Mouse (Mus musculus) testis, adult 2 months (tissue): ENCODE results near the gene BC049352. TPM values are rescaled to one million over a fixed set of nuclear protein-coding genes. Genes with fewer than 3 reads are reported as not detected.

ENCODE experiments used
- H3K27ac ChIP-seq: fragments of 200-500 bp; 2 replicates; pipeline ENCODE4 v1.5.1; 2012; ENCODE audit warnings: low read depth, low read length; ENCODE audit not compliant: control insufficient read depth, insufficient read depth
- H3K27me3 ChIP-seq: fragments of 200-500 bp; 2 replicates; pipeline ENCODE4 v1.6.1; 2012; ENCODE audit warnings: mild to moderate bottlenecking, low read length, moderate library complexity; ENCODE audit not compliant: control insufficient read depth, insufficient read depth
- H3K36me3 ChIP-seq: fragments of 200-500 bp; 2 replicates; pipeline ENCODE4 v1.6.1; 2012; ENCODE audit warnings: mild to moderate bottlenecking, low read length; ENCODE audit not compliant: control insufficient read depth, insufficient read depth
- H3K4me1 ChIP-seq: fragments of 200-500 bp; 2 replicates; pipeline ENCODE4 v1.6.1; 2012; ENCODE audit warnings: low read length; ENCODE audit not compliant: control insufficient read depth, insufficient read depth
- H3K4me3 ChIP-seq: fragments of 200-500 bp; 2 replicates; pipeline ENCODE4 v1.5.1; 2012; ENCODE audit warnings: low read depth, mild to moderate bottlenecking, low read length, moderate library complexity, mixed read lengths; ENCODE audit not compliant: control insufficient read depth
- CTCF ChIP-seq: fragments of 200-500 bp; IDR thresholded peaks from 2 replicates; pipeline ENCODE4 v1.5.1; 2012; ENCODE audit warnings: low read depth, mild to moderate bottlenecking, inconsistent platforms, low read length, moderate library complexity; ENCODE audit not compliant: control insufficient read depth, insufficient read depth, insufficient replicate concordance
- POLR2A ChIP-seq: fragments of 200-500 bp; IDR thresholded peaks from 2 replicates; pipeline ENCODE4 v1.6.1; 2012; ENCODE audit warnings: low read depth, mild to moderate bottlenecking, inconsistent platforms, low read length, moderate library complexity; ENCODE audit not compliant: control insufficient read depth
- polyA plus RNA-seq: library from polyadenylated mRNA; depleted of rRNA; stranded (reverse); fragments of >200 nt; gene quantifications from 2 replicates; pipeline ENCODE4 v1.2.3, GENCODE M21; 2012

The BC049352 gene
- polyA plus RNA-seq, 1 experiment = 0.38 TPM

DNA sequence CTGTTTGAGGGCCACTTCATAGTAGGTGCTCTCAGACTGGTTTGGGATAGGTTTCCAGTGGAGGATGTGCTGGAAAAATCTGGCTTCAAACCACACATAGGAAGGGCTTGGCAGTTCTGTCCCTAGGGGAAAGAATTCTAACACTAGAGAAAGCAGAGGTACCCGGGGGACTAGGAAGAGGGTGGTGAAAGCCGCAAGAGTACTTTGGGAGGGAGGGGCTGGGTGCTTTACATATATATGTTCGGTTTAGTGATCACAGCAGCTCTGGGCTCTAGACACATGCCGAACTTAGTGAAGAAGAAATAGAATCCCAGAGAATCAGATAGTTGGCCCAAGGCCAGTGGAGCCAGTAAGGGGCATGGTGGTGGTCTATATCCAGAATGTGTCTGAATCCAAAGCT is 85.3 kb downstream of the BC049352 start:
- H3K4me1 ChIP-seq = peaks cover 5% of the 10 kb centered on the region
- H3K4me3 ChIP-seq = no peak overlapping the region
- H3K27ac ChIP-seq = no peak overlapping the region
- H3K36me3 ChIP-seq = no peaks in the 10 kb centered on the region
- no peaks in the 10 kb centered on the region for H3K27me3 ChIP-seq
- TF ChIP-seq CTCF (no peak), POLR2A (no peak)

GRCm38 (mm10) chr9:45268079-45268478 is 86.3 kb downstream of the BC049352 start:
- Histone ChIP-seq H3K4me3 (no peak overlapping the region), H3K27me3 (no peaks in the 10 kb centered on the region)
- TF ChIP-seq POLR2A = no peak

DNA sequence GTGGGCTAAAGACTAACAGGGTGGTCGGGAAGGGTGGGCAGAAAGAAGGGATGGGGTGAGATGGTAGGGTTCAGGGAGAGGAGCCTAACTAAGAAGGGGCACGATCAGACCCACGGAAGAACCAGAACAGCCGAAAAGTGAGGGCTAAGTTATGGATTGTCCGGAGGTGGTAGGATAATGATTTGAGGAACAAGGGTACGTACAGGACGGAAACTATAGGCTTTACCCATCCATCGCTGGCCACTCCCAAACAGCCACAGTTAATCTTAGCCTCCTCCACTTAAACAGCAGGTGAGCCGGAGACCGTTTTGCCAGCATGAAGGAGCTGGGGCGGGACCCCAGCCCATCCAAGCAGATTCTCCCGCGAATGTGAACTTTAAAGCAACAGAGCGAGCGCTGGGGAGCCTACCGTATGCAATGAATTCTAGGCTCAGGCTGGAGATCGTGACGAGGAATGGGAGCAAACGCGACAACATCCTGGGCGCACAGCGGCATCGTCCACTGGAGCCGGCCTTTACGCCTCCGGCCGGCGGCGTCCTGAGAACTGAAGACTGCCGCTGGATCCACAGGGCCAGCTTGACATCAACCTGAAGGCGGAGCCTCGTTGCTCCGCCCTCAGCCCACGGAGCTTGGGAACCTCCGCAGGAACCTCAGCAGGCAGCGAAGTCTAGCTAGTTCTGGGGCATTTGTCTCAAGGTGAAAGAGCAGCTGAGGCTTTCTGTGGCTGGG is 87.0 kb downstream of the BC049352 start, which contains the start of gene Il10ra:
Gene Il10ra (minus strand): TSS at position 553 of the 729 bp plus-strand sequence.
- H3K36me3 ChIP-seq = no peaks in the 10 kb centered on the region
- no peaks in the 10 kb centered on the region for H3K27me3 ChIP-seq
- no peak within 1 kb of the TSS for H3K27ac ChIP-seq
- H3K4me3 ChIP-seq = peak within 1 kb of the TSS; percentile 60
- TF ChIP-seq POLR2A (peak; percentile 47), CTCF (no peak)
- H3K4me1 ChIP-seq = peaks cover 5% of the 10 kb centered on the region

More at GRCm38 (mm10) chr9:45268079-45268478, 86.3 kb downstream of the BC049352 start:
- H3K36me3 ChIP-seq = no peaks in the 10 kb centered on the region
- H3K4me1 ChIP-seq = peaks cover 5% of the 10 kb centered on the region
- no peak overlapping the region for H3K27ac ChIP-seq

- Histone ChIP-seq H3K4me3 (no peak overlapping the region), H3K27me3 (no peaks in the 10 kb centered on the region), H3K4me1 (peaks cover 5% of the 10 kb centered on the region), H3K27ac (no peak overlapping the region), H3K36me3 (no peaks in the 10 kb centered on the region)
- TF ChIP-seq POLR2A = no peak
Observed at GRCm38 (mm10) chr9:45272213-45272612, 90.4 kb downstream of the BC049352 start.

DNA sequence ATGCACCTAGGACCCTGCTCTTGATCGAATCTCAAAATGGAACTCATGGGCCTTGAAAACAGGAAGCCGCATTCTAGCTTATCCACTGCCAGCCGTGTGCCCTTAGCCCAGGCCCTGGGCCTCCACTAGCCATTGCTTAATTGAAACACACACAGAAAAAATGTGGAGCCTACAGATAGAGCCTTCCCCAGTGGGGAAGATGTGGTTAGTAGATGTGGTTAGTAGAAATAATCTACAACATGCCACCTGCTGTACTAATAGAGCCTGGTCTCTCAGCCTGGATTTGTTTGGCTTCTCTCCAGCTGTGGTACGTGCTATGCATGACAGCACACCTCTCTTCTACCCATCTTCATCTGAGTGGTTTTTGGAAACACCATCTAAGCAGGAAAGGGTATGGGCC is 92.4 kb downstream of the BC049352 start:
- Histone ChIP-seq H3K36me3 (no peaks in the 10 kb centered on the region), H3K27me3 (no peaks in the 10 kb centered on the region), H3K4me1 (no peaks in the 10 kb centered on the region), H3K4me3 (no peak overlapping the region), H3K27ac (no peak overlapping the region)
- TF ChIP-seq POLR2A = no peak
- TF ChIP-seq CTCF = no peak

DNA sequence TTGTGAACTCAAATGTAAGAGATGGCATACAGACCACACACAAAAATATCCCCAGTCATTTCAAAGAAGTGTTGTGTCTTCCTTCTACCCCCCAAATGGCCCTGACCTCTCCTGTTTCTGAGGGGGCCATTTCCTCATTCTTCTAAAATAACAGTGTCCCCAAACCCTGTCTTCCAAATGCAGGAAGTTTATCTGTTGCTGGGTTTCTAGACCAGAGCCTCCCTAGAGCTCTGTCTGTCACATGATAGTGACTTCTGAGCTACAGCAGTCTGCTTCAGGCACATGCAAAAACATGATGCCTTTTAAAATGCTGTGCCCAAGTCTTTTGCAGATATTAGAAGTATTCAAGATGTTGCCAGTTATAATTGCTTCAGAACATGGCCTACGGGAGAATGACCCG is 92.8 kb downstream of the BC049352 start:
- TF ChIP-seq POLR2A = no peak
- TF ChIP-seq CTCF = no peak
- no peaks in the 10 kb centered on the region for H3K27me3 ChIP-seq
- no peak overlapping the region for H3K27ac ChIP-seq
- no peaks in the 10 kb centered on the region for H3K36me3 ChIP-seq
- H3K4me3 ChIP-seq = no peak overlapping the region
- H3K4me1 ChIP-seq = no peaks in the 10 kb centered on the region

GRCm38 (mm10) chr9:45280059-45280458 is 98.3 kb downstream of the BC049352 start:
- no peak for TF ChIP-seq POLR2A
- no peak for TF ChIP-seq CTCF
- no peaks in the 10 kb centered on the region for H3K4me1 ChIP-seq
- no peaks in the 10 kb centered on the region for H3K36me3 ChIP-seq
- no peak overlapping the region for H3K4me3 ChIP-seq
- H3K27me3 ChIP-seq = no peaks in the 10 kb centered on the region
- H3K27ac ChIP-seq = no peak overlapping the region

- Histone ChIP-seq H3K36me3 (no peaks in the 10 kb centered on the region), H3K27ac (no peak overlapping the region), H3K4me1 (no peaks in the 10 kb centered on the region), H3K4me3 (no peak overlapping the region), H3K27me3 (no peaks in the 10 kb centered on the region)
- no peak for TF ChIP-seq POLR2A
- TF ChIP-seq CTCF = no peak
Observed at GRCm38 (mm10) chr9:45280891-45281290, 99.1 kb downstream of the BC049352 start.
